Mouse (Mus musculus) telencephalon, adult 2 months (tissue): Measurements from ENCODE around the gene Cyp26b1.
"Not testable (repeated sequence)": the region's sequence is repeated elsewhere in the genome, so short reads cannot be mapped to it uniquely, and the experiment has no call there.

Experiments
- DNase-seq: peaks from one replicate; pipeline ENCODE4 v3.0.0-alpha.2; 2011; ENCODE audit warnings: low read depth, low spot score

Cyp26b1 gene

GRCm38 (mm10) chr6:84593693-84594092, at the start of gene Cyp26b1:
TSS of gene Cyp26b1 (minus strand) at chr6:84593908.
- no peak for DNase-seq

GRCm38 (mm10) chr6:84641062-84641431, 47.3 kb upstream of the Cyp26b1 start:
- no peak for DNase-seq

GRCm38 (mm10) chr6:84640324-84641061, 46.8 kb upstream of the Cyp26b1 start:
- no peak for DNase-seq

- DNase-seq: no peak
Observed at GRCm38 (mm10) chr6:84638206-84638605, 44.5 kb upstream of the Cyp26b1 start.

GRCm38 (mm10) chr6:84631588-84631987, 37.9 kb upstream of the Cyp26b1 start:
- no peak for DNase-seq

- DNase-seq: no peak
Observed at GRCm38 (mm10) chr6:84630276-84630675, 36.6 kb upstream of the Cyp26b1 start.

GRCm38 (mm10) chr6:84628831-84629230, 35.1 kb upstream of the Cyp26b1 start:
- DNase-seq: no peak

GRCm38 (mm10) chr6:84626398-84626797, 32.7 kb upstream of the Cyp26b1 start:
- no peak for DNase-seq

GRCm38 (mm10) chr6:84619166-84619565, 25.5 kb upstream of the Cyp26b1 start:
- DNase-seq: no peak

GRCm38 (mm10) chr6:84617051-84617450, 23.3 kb upstream of the Cyp26b1 start:
- DNase-seq: no peak

- no peak for DNase-seq
Observed at GRCm38 (mm10) chr6:84616586-84616985, 22.9 kb upstream of the Cyp26b1 start.

- DNase-seq: no peak
Observed at GRCm38 (mm10) chr6:84613561-84613960, 19.9 kb upstream of the Cyp26b1 start.

- DNase-seq: no peak
Observed at GRCm38 (mm10) chr6:84601136-84601889, 7.6 kb upstream of the Cyp26b1 start.

GRCm38 (mm10) chr6:84599296-84599695, 5.6 kb upstream of the Cyp26b1 start:
- DNase-seq: not testable (repeated sequence)

- no peak for DNase-seq
Observed at GRCm38 (mm10) chr6:84598725-84599124, 5.0 kb upstream of the Cyp26b1 start.

- DNase-seq: no peak
Observed at GRCm38 (mm10) chr6:84594626-84595025, 918 bp upstream of the Cyp26b1 start.

- DNase-seq: no peak
Observed at GRCm38 (mm10) chr6:84590961-84591745, 2.6 kb downstream of the Cyp26b1 start.

GRCm38 (mm10) chr6:84589742-84590686, 3.7 kb downstream of the Cyp26b1 start:
- peak; percentile 44 for DNase-seq

- DNase-seq: no peak
Observed at GRCm38 (mm10) chr6:84588895-84589652, 4.6 kb downstream of the Cyp26b1 start.

GRCm38 (mm10) chr6:84588221-84588894, 5.3 kb downstream of the Cyp26b1 start:
- no peak for DNase-seq
